Mouse (Mus musculus) heart, postnatal 25 days (tissue): ENCODE results near the gene Gabarapl1. TPM values are rescaled to one million over a fixed set of nuclear protein-coding genes. Genes with fewer than 3 reads are reported as not detected.
"Not testable (repeated sequence)": the region's sequence is repeated elsewhere in the genome, so short reads cannot be mapped to it uniquely, and the experiment has no call there.

Experiments
- DNase-seq: peaks from one replicate; pipeline ENCODE4 v3.0.0; 2022; ENCODE audit warnings: low spot score
- intact Hi-C: fragments of 180-260 bp; cut with DNase I; formaldehyde crosslinking; loops from one replicate; pipeline ENCODE4 v1.15.1; 2025
- total RNA-seq, 2 experiments: library from RNA; stranded (reverse); gene quantifications; 2 replicates each; pipeline ENCODE4 v1.2.3; 2021

Gabarapl1 gene
- total RNA-seq = 100 to 1,000 TPM in 1 of 2 experiments, 10 to 100 TPM in 1; 97.1 to 107 TPM

DNA sequence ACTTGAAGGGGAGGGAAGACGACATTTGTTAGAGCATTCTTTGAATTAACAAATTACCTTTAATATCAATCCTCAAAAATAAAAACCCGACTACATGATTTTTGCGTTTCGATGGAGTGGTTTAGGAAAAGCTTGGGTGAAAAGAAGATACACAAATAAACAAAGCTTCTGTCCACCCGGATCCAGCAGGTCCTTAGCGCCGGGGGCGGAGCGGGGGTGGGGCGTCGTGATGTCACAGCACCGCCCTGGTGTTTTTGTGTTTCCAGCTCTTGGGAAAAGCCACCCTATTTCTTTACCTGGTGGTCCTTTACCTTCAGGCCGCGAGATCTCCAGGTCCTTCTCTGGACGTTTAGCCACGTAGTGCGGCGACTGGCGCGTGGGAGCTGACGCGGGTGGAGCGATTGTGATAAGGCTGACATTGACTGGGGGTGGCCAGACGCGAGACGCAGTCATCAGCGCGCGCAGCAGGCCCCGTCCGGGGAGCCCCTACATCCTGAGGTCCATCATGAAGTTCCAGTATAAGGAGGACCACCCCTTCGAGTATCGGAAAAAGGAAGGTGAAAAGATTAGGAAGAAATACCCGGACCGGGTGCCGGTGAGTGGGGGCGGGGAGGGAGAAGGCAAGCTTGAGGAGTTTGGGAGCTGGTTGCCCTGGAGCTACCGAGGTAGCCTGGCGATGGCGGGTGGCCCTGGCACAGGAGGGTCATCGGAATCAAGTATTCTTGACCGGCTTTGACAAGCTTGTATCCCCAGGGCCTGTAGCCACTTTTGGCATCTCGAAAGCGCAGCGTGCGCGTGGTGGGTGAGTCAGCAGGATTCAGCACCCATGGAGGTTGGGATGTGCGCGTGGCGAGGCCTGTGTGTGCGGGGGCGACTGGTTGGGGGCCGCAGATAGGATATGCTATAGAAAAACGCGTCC is at the start of gene Gabarapl1:
Gabarapl1 (plus strand) TSS at position 219 of the 919 bp plus-strand sequence.
- intact Hi-C loops = loop anchor here (5.0 kb wide), 1 partner anchor 686 kb away; no protein-coding TSS in a partner anchor
- peak; percentile 75 for DNase-seq

DNA sequence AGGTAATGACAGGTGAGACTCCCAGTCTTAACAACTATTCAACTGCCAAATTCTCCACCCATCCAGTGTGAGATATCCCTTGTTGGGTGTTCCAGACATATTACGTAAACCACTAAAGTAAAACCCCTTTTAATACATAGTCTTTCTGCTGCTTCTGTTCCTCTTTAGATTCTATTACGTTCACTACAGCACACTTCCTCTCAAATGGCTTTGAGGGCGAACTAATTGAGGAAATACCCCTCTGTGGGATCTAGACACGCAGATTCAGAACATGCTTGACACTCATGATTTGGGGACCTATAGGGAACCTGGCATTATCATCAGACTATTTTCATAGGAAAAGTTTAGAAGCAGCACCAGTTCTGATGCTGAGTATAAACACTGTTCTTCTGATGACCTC is 38.0 kb upstream of the Gabarapl1 start:
- intact Hi-C loops = no loop called here
- no peak for DNase-seq

DNA sequence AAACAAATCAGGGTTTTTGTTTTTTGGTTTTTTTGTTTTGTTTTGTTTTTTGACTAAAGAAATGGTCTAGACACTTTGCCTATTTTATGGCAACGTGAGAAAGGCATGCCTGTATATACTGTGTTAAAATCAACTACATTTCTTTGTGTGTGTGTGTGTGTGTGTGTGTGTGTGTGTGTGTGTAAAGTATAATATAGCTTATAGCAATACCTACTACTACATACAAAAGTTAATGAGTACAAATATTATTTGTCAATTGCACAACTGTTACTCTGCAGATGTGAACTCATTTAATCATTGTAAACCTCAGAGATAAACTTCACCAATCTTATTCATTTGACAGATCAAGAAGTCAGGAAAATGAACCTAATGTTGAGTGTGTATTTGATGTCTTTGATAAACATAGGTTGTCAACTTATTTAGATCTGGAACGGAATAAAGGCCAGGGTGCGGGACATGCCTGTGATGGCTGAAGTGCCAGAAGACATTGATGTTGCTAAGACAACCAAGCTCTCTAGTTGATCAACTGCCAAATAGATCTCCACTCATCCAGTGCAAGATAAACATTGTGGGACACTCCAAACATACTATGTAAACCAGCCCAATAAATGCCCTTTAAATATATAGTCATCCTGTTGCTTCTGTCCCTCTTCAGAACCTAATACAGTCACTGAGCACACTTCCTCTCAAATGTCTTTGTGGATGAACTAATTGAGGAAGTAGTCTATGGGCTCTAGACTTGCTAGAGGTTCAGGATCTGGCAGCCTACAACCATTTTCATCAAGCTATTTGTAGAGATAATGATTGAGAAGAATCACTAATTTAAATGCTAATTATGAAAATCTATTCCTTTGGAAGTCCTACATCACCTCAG is 35.4 kb upstream of the Gabarapl1 start:
- intact Hi-C loops = no loop called here

DNA sequence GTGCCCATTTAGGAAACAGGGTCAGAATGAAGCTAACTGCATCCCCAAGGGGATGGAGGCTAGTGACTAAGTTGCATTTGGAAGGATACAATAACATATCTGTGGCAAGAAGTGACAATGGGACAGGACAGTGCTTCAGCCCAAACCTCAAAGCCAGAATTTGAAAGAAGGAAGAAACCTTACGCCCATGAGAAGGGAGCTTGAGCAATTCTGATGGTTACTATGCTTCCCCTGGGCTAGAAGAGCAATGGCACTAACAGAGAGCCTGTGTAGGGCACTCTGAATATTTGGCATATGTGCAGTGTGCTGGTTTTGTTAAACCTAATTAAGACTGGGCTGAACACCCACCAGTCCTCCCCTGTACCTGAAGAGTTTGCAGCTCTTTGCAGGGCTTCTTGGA is 33.4 kb upstream of the Gabarapl1 start:
- DNase-seq, intact Hi-C loops: not testable (repeated sequence)

More for the DNA sequence above, 35.4 kb upstream of the Gabarapl1 start:
- no peak for DNase-seq

DNA sequence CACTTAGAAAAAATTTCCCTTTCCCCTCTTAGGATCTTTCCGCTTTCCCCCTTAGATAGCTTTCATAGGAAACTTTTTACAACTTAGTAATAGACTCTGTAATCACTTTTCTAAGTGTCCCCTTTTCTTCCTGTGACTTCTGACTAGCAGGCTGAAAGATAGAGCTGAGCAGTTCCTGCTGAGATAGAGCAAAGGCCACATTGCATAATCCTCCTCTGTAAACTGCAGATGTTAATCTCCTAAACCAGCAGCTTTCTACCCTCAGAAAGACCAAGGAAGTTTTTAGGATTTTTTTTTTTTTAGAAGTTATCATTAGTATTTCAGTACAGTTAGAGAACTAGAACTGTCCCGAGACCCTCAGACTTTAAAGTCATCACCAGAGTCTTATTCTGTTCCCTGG is 29.5 kb upstream of the Gabarapl1 start:
- DNase-seq = no peak
- intact Hi-C loops = no loop called here

DNA sequence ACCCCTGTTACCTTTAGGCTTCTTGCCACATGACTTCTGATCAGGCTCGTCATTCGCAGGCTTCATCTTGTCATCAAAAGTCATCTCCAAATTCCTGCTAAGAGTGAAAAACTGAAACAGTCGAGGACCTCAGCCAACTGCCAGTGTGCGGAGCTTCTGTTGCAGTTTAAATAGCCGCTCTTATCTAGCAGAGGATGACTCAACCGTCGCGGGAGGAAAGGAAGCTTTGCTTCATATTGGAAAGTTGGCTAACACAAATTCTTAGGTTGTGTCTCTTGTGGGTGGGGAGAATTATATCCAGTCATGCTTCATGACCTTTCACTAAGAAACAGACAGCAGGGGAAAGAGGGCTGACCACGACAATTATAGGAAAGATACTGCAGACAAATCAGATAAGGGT is 25.9 kb upstream of the Gabarapl1 start, which contains the start of gene Olr1:
Olr1 (minus strand) TSS at position 142 of the 400 bp plus-strand sequence.
- no peak for DNase-seq
- intact Hi-C loops = no loop called here

DNA sequence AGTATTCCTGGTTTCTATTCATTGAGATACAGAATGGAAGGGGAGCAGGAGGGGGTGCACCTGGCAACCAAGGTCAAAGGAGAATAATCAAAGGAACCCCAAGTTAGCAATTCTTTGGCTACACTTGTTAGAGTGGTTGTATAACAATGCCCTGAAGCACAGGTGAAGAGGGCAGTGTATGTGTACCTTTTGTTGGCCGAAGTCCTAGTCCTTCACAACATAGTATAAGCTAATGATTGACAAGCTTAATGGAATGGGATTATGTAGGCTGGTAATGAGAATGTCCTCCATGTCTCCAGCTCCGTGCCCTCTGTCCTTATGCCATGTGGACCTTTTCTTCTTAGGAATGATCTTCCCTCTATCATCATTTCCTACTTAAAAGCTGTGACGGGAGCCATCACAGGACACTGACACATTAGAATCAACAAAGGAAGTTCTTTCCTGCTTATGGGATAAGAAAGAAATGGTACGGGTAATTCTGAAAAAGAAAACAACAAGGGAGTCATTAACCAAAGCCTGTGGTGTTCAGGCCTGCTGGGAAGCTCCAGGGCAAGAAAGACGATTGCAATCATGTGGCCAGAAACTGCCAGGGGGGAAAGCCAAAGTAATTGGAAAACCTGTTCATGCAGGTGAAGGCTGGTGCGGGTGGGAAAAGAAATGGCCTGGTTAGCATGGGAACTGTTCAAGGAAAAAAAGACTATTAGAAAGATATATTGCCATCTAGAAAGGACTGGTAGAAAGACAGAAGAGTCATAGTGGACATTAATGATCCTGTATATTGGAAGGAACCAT is 22.6 kb upstream of the Gabarapl1 start:
- intact Hi-C loops = no loop called here
- no peak for DNase-seq

DNA sequence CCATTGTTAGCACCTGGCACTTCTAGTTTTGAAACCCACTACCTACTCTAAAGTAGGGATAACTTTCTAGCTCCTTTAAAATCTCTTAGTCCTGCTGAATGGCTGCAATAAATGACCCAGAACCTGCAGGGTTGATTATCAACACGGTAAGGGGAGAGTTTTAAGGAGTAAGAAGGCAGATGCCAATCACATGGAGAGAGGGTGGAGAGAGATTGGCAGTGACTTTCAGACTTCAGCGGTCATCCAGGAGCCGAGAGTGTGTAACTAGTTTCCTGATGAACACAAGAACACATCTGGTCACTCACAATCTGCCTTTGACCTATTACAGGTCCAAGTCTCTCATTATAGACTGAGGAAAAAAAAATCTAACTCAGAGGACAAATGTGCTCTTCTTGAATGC is 20.6 kb upstream of the Gabarapl1 start, which contains the start of gene Tmem52b:
Tmem52b (plus strand) TSS at position 189 of the 400 bp plus-strand sequence.
- no peak for DNase-seq
- intact Hi-C loops = no loop called here

DNA sequence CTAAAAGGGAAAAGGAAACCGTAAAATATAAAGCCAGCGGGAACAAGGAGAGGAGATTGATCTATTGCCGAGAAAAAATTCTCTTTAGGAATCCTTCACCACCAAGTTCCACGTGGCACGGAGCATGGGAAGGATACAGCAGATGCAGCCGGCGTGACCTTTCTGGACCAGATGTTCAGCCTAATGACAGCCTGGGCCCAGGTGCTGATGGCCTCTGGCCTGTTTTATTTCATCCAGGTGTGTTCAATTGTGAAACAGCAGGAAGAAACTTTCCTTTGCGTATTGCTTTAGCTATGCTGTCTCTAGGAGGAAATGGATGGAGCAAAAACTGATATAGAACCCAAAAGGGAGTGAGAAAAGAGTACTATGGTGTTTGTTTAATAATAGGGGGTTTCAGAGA is 20.1 kb upstream of the Gabarapl1 start:
- intact Hi-C loops = no loop called here
- no peak for DNase-seq

DNA sequence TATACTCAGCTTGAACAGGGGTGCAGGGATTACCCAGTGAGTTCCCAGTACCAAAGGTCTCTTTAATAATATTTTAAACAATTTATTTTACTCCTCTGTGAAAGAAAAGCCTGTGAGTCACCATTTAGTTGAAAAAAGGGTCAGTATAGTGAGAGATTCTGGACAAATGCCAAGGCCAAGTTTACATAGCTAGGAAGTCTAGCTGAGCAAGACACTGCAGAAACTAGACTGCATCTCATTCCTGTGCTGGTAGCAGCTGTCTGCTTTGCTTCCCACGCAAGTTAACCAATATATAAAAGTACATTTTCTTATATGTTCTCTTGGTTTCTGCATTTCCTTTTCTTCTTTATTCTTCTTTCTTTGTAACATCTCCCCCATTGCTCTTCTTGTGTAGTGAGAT is 19.6 kb upstream of the Gabarapl1 start:
- DNase-seq = no peak
- intact Hi-C loops = no loop called here

DNA sequence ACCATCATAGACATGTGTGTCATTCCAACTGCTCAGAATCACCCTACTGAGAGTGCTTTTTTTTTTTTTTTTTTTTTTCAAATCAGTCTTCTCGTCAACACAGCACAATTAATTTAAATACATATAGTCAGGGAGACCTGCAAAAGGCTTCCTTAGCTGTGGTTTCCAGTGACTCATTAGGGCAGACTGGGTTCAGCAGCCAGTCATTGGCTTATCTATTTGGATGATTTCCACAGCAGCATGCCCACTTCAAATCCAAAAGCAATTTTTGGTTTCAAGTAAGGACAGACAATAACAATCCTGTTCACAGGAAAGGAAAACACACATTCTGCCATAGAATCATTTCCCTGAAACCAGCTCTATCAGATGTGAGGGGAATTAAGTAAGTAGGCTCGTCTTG is 18.6 kb upstream of the Gabarapl1 start:
- no peak for DNase-seq
- intact Hi-C loops = no loop called here

DNA sequence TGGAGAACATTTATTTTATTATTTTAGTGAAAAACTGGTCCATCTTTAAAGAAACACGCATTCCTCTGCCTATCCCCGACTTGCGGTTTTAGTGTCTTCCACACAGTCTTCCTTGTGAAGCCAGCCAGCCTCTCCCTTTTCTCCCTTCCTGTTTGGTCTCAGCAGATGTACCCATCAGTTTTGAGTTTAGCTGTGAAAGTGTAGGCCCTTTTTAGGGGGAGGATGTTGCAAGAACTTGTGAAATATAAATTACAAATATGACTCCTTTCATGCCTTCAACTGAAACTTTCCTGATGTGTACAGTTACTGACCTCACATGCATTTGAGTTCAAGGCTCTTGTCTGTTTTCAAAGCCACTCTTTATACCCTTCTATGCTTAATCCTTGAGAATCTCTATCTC is 17.9 kb upstream of the Gabarapl1 start:
- intact Hi-C loops = loop anchor here (5.0 kb wide), 1 partner anchor 42 kb away; no protein-coding TSS in a partner anchor
- no peak for DNase-seq

DNA sequence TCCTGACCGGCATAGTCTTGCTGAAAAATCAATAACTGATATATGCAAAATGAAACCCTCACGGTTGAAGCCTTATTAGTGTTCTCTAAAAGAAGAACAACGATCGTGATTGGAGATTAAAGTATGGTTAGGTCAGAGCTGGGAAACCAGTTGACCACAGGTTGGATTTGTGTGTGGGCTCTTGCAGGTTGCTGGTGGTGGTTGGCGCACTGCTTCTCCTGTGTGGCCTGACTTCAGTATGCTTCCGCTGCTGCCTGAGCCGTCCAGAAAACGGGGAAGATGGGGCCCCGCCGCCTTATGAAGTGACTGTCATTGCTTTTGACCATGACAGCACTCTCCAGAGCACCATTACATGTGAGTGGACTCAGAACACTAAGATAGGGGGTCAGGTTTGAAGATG is 16.6 kb upstream of the Gabarapl1 start:
- intact Hi-C loops = loop anchor here (5.0 kb wide), 1 partner anchor 41 kb away; no protein-coding TSS in a partner anchor

DNA sequence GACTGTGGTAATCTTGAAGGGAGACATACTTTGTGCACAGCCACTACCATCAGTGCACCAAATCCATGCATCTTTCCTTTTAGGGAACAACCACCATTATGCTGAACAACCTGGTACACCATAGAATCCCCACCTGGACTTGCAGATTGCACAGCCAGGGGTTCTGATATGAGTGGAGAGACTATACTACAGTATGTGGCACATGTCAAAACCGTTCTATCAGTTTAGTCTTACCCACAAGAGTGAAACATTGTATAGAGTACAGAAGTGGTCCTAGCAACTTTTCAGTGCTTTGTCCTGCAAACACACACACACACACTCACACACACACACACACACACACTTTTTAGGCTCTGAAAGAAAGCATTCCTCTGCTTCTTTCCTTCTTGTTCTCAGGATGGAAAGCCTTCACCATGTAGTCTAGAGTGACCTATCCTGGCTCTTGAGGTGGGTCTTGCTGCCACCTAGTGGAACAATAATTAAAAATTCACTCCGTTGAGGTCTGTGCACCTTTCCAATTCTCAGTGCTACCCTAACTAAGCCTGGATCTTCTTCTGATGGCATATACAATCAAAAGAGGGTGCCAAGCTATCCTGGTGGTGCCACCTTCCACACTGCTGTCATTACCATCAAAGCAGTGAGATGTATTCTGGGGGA is 15.1 kb upstream of the Gabarapl1 start:
- no peak for DNase-seq

More for the DNA sequence above, 16.6 kb upstream of the Gabarapl1 start:
- DNase-seq = no peak

DNA sequence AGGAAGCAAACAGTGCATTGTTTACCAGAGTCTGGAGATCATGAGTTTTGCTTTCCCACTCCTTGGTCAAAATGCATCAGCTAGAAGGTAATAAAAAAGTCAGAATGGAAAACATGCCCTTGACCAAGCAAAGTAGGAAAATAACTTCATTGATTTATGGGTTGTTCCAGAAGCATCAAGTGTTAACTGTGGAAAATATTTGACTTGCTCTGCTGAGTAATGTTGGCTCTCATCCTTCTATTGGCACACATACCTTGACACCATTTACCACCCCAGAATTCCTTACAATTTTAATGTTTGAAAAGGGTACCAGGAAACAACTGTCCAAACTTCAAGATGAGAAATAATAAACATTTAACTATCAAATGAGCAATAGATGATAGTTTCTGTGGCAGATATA is 6.9 kb upstream of the Gabarapl1 start:
- no peak for DNase-seq
- intact Hi-C loops = no loop called here

More for the DNA sequence above, 15.1 kb upstream of the Gabarapl1 start:
- intact Hi-C loops = loop anchor here (1.0 to 5.0 kb wide), 3 partner anchors 39 to 125 kb away; no protein-coding TSS in a partner anchor

DNA sequence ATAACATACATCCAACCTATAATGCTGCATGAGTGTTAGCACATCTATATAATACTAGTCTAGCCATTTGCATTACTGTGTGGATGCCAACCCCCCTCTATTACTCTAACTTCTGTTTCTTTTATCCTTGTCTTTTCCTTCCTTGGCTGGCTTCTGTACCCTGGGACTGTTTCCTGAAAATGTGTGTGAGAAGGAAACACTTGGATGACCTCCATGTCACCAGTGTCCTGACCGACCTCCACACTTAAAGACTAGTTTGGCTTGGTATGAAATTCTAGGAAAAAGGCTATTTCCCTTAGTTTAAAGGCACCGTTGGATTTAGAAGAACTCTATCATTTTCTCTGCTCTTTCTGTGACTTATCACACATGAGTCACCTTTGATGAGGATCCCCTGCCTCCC is 5.5 kb upstream of the Gabarapl1 start:
- intact Hi-C loops = no loop called here
- DNase-seq = no peak

DNA sequence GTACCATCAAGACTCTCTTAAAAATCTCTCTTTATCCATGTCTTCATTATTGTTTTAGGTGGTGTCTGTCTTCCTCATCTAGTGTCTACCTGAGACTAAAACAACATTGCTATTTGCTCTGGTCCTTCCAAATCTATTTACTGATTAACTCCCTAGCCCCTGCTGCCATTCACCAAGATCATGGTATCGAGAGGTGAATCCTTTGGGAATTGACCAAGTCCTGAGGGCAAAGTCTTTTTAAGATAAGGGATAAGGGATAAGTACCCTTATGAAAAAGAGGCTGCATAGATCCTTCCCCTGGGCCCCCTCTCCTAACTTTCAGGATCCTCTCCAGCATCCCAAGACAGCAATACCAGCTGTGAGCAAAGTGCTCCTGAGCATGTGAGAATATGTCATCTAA is 3.4 kb upstream of the Gabarapl1 start:
- intact Hi-C loops = loop anchor here (5.0 kb wide), 1 partner anchor 682 kb away; no protein-coding TSS in a partner anchor
- no peak for DNase-seq

DNA sequence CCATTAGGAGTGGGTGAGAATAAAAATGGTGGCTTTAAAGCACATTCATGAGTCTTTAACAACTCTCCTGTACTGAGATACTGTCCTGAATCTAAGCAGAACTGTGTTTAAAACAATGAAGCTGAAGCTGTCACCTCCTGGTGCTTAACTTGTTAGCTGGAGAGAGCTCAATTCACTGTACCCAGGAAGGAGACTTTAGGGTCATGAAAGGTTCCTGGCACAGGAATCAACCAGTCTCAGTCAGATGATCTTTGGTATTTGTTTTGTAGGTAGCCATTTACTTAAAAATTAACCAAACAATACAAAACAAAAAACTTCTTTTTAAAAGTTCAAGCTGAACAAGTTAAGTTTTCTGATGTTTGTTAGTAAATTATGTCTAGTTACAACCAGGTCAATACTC is 2.7 kb upstream of the Gabarapl1 start:
- DNase-seq = no peak
- intact Hi-C loops = loop anchor here (5.0 kb wide), 1 partner anchor 683 kb away; no protein-coding TSS in a partner anchor

DNA sequence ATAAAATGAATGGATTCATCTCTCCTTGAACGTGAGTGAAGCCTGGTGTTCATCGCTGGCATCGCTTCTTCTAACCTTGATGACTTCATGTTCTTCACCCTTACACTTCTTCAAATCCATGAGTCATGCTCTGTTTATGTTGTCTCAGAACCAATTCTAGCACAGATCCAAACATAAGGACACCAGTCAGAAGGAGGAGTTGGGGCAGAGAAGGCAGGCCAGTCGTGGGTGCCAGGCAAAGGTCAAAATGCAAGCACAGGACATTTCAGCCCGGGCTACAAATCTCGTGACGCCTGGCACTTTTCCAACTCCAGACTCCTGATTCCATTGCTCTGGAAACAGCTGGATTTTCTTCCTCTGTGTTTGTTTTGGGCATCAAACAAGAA is 411 bp upstream of the Gabarapl1 start:
- intact Hi-C loops = loop anchor here (5.0 kb wide), 1 partner anchor 685 kb away; no protein-coding TSS in a partner anchor
- peak; percentile 61 for DNase-seq
